Mouse (Mus musculus): ENCODE measurements around the gene Rnase1. TPM values are rescaled to one million over a fixed set of nuclear protein-coding genes. Genes with fewer than 3 reads are reported as not detected.
A peak's percentile ranks its signal among the peaks of the same experiment; 100 is the strongest.

The Rnase1 gene
- total and polyA plus RNA-seq, 3 experiments, result 0.07 TPM; not detected in 2

DNA sequence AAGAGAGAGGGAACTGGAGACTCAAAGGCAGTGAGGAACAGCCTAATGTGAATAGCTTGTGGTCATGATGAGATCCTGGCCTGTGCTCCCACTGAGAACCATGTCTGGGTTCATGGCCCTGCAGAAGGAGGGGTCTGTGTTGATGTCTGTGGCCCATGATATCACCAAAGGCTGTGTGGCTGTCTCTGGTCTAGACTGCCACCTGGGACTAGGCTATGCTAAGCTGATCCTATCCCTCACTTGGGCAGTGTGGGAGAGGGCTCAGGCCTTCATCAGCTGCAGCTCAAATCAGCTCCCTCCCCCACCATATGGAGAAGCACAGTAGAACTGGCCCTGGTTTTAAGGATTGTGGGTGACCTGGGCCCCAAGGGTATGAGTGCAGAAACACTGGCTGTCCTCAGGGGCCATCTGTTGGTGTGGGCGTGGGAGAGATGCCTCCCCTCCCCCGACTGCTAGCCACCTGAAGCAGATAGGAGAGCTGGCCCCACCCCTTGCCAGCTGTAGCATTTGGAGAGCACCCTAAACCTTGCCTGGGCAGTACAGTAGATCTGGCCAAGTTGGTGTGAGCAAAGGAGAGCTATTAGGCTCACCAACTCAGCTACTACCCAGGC is 18.8 kb downstream of the Rnase1 start:
- H3K36me3 ChIP-seq (ENCODE audit: control insufficient read depth in 1 of 2, insufficient read depth in 2 of 2, low read length in 2 of 2), result peaks cover 0 to 41% of the 10 kb centered on the region in 2 experiments; a peak in 2 of 4 replicates
- H3K9ac ChIP-seq (ENCODE audit: control insufficient read depth, low read depth, low read length, poor library complexity, severe bottlenecking), result peak overlapping the region; percentile 42; the same call in 1 of the 2 replicates
- H3K79me2 ChIP-seq (ENCODE audit: control insufficient read depth, insufficient read depth, low read length, poor library complexity), result peaks cover 7% of the 10 kb centered on the region
- no peak overlapping the region for H3K4me3 ChIP-seq (ENCODE audit: control insufficient read depth in 1 of 2, insufficient read depth in 1 of 2, low read depth in 2 of 2, low read length in 2 of 2)
- no peaks in the 10 kb centered on the region for H3K27me3 ChIP-seq (ENCODE audit: control insufficient read depth in 1 of 2, insufficient read depth in 2 of 2, low read length in 2 of 2)
- peak overlapping the region; percentile 79 for H3K27ac ChIP-seq (ENCODE audit: control insufficient read depth, low read depth, low read length)
- peak; percentile 52 for DNase-seq (ENCODE audit: low read depth, low spot score)
- no peaks in the 10 kb centered on the region for H3K9me3 ChIP-seq (replicated peaks; ENCODE audit: insufficient read depth, low read length)
- peaks cover 16 to 41% of the 10 kb centered on the region in 2 experiments for H3K4me1 ChIP-seq (ENCODE audit: control insufficient read depth in 1 of 2, insufficient read depth in 2 of 2, low read length in 2 of 2)
- TF ChIP-seq ETS1 (IDR thresholded peaks at IDR 0.05; ENCODE audit: low read depth, low read length), result peak; percentile 38; the same call in 1 of the 2 replicates
- no peak for TF ChIP-seq RCOR1 (IDR thresholded peaks at IDR 0.05; ENCODE audit: low read depth, low read length)
- TF ChIP-seq USF1 (IDR thresholded peaks at IDR 0.05; ENCODE audit: low read depth, low read length), result no peak

- H3K27me3 ChIP-seq (ENCODE audit: control insufficient read depth in 1 of 2, insufficient read depth in 2 of 2, low read length in 2 of 2), result no peaks in the 10 kb centered on the region
- peaks cover 0 to 31% of the 10 kb centered on the region in 2 experiments; a peak in 2 of 4 replicates for H3K36me3 ChIP-seq (ENCODE audit: control insufficient read depth in 1 of 2, insufficient read depth in 2 of 2, low read length in 2 of 2)
- TF ChIP-seq HCFC1 (IDR thresholded peaks at IDR 0.05; ENCODE audit: low read depth, low read length) (0 out of 2 replicates have a peak, but pooled peaks have one; percentile 16), TAL1 (IDR thresholded peaks at IDR 0.05; ENCODE audit: low read length) (no peak), ELF1 (IDR thresholded peaks at IDR 0.05; ENCODE audit: low read depth, low read length) (peak; percentile 28; the same call in 1 of the 2 replicates), BHLHE40 (IDR thresholded peaks at IDR 0.05; ENCODE audit: borderline replicate concordance, low read depth, low read length) (no peak), NRF1 (IDR thresholded peaks at IDR 0.05; ENCODE audit: insufficient read depth, low read depth, low read length, poor library complexity, severe bottlenecking) (no peak), TBP (IDR thresholded peaks at IDR 0.05; ENCODE audit: low read depth, low read length) (no peak), UBTF (IDR thresholded peaks at IDR 0.05; ENCODE audit: borderline replicate concordance, insufficient read depth, low read depth, low read length) (no peak), RAD21 (IDR thresholded peaks at IDR 0.05; ENCODE audit: low read depth, low read length) (no peak), MYC (IDR thresholded peaks at IDR 0.05; ENCODE audit: low read depth, low read length) (no peak), ZNF384 (IDR thresholded peaks at IDR 0.05; ENCODE audit: low read depth, low read length) (no peak), TCF12 (IDR thresholded peaks at IDR 0.05; ENCODE audit: low read depth, low read length) (no peak), E2F4 (IDR thresholded peaks at IDR 0.05; ENCODE audit: borderline replicate concordance, low read depth, low read length) (no peak), MAFK (IDR thresholded peaks at IDR 0.05; ENCODE audit: borderline replicate concordance, low read depth, low read length) (no peak), ETS1 (IDR thresholded peaks at IDR 0.05; ENCODE audit: low read depth, low read length) (no peak), USF1 (IDR thresholded peaks at IDR 0.05; ENCODE audit: low read depth, low read length) (no peak), RCOR1 (IDR thresholded peaks at IDR 0.05; ENCODE audit: low read depth, low read length) (no peak), EP300 (IDR thresholded peaks at IDR 0.05; ENCODE audit: low read depth in 1 of 2, low read length in 2 of 2) (no peak), POLR2A (IDR thresholded peaks at IDR 0.05; ENCODE audit: control insufficient read depth in 1 of 2, insufficient read depth in 1 of 2, low read depth in 1 of 2, low read length in 2 of 2, poor library complexity in 1 of 2) (peak in 1 of 2 experiments; percentile 29; a peak in 1 of 4 replicates), CHD1 (IDR thresholded peaks at IDR 0.05; ENCODE audit: low read depth, low read length) (no peak), NELFE (IDR thresholded peaks at IDR 0.05; ENCODE audit: low read depth, low read length) (no peak), POLR2AphosphoS2 (IDR thresholded peaks at IDR 0.05; ENCODE audit: low read length) (no peak), SIN3A (IDR thresholded peaks at IDR 0.05; ENCODE audit: low read length) (peak; percentile 49), GATA1 (IDR thresholded peaks at IDR 0.05; ENCODE audit: low read depth, low read length) (no peak)
- peak overlapping the region; percentile 42 for H3K27ac ChIP-seq (ENCODE audit: control insufficient read depth, low read depth, low read length)
- peak; percentile 75 for DNase-seq (ENCODE audit: low read depth, low spot score)
- H3K4me1 ChIP-seq (ENCODE audit: control insufficient read depth in 1 of 2, insufficient read depth in 2 of 2, low read length in 2 of 2), result peaks cover 14 to 34% of the 10 kb centered on the region in 2 experiments
- peak overlapping the region; percentile 47 for H3K9ac ChIP-seq (ENCODE audit: control insufficient read depth, low read depth, low read length, poor library complexity, severe bottlenecking)
- peak overlapping the region; percentile 40 to 51 for H3K4me3 ChIP-seq (ENCODE audit: control insufficient read depth in 1 of 2, insufficient read depth in 1 of 2, low read depth in 2 of 2, low read length in 2 of 2)
- no peaks in the 10 kb centered on the region for H3K9me3 ChIP-seq (replicated peaks; ENCODE audit: insufficient read depth, low read length)
- H3K79me2 ChIP-seq (ENCODE audit: control insufficient read depth, insufficient read depth, low read length, poor library complexity), result peaks cover 7% of the 10 kb centered on the region
Observed at GRCm38 (mm10) chr14:51125684-51126083, 20.9 kb downstream of the Rnase1 start.

Data from MEL (cell line).